Mouse (Mus musculus): ENCODE measurements around the gene Add1.
"Not testable (repeated sequence)": the region's sequence is repeated elsewhere in the genome, so short reads cannot be mapped to it uniquely, and the experiment has no call there.

The Add1 gene

DNA sequence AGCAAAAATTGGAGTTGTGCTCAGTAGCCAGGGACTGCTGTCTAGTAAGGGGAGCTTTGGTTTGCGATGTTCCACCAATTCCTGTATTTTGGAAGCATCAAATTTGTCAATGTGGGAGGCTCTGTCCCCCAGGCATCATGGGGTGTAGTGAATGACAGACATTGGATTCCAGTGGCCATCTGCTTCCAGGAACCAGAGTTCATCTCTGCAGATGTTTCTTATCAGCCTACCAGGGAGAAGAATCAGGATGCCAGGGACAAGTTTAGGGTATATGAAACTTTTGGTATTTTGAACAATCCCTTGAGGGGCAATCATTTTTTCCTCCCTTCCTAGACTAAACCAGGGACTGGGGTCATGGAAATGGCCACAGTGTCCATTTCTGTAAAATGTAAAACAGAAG lies 9.6 kb upstream of the Add1 start:
- DNase-seq, result no peak

DNA sequence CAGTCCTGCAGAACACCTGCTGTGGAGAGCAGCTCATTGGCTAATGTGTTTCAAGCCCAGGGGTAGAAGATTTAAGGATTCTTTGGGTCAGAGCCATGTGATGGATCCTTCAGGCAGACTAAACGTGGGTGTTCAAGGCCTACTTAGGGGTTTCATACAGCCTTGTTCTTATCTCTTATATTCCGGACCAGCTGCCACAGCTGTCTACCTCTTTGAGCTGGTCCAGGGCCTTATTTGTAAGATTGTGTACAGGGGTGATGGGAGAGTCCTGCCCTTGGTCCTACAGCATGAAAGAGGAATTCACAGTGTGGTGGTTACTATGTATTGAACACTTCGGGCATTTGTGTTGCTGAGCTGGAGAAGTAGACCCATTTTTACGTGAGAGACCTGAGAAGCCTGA lies 9.2 kb upstream of the Add1 start:
- DNase-seq, result no peak

DNA sequence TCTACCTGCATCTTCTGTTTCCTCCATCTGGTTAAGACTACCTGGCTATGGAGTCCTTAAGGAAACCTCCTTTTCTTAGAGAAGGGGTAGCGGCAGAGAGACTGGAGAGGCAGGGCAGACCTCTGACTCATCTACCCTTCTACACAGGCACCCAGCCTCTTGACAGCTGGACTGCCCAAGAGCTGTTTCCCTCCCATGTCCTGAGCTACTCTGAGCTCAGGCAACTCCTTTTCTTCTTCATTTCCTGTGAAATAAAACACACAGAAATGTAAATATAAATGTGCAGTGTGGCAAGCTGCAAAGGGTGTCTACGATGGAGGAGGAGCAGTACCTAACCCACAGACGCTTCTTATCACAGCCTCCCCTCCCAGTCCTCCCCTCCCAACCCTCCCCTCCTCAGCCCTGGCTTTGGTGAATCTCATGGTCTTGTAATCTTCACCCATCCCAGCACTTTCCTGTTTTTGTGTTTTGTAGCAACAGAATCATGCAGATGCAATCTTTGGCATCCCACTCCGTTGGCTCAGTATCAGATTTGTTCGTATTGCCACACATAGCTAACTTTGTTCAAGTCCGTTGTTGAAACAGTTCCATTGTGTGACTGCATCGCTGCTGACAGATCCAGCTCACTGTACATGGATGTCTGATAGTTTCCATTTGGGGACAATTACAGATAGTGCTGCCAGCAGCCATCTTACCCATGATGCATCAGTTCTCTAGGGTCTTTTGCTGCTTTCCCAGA lies 7.8 kb upstream of the Add1 start:
- no peak for DNase-seq

DNA sequence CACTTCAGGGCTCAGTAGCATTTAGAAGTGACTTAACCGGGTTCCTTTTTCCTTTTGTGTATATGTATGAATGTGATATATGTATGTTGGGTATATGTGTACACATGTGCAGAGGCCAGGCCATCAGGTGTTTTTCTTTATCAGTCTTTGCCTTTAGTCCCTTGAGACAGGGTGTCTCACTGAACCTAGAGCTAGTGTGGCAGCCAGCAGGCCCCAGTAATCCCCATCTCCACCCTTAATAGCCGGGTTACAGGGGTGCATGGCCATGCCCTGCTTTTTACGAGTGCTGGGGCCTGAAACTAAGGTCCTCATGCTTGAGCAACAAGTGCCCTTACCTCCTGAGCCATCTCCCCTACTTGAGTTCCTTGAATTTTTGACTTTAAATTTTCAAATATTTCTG lies 1.9 kb upstream of the Add1 start:
- no peak for DNase-seq

DNA sequence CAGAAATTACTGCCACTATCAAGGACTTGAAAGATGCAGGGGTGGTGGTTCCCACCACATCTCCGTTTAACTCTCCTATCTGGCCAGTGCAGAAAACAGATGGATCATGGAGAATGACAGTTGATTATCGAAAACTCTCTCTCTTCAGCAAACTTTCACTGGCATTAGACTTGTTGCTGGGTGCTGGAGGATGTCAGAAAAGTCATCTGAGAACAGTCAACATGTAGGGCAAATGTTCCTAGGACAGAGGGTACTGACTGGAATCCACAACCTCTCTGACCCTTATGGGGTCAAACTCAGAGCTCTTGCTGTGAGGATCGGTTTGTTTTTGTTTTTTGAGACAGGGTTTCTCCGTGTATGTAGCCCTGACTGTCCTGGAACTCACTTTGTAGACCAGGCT lies 896 bp upstream of the Add1 start:
- not testable (repeated sequence) for DNase-seq

DNA sequence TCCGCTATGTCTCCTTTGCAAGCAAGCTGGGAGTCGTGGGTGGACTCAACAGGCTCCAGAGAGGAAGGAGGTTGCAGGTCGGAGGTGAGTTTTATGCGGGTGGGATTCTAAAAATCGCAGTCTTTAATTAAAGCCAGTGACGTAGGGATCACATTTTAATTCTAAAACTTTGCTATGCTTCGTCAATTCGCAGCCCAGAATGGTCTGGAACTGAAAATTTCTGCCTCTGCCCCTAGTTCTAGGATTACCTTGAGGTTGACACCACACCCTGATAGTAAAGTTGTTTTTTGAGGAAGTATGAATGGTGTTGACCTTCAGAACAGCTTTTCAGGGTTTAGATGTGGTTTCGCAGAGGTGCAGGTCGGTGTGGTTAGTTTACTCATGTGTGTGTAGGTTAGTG lies 1.3 kb downstream of the Add1 start:
- DNase-seq, result no peak

DNA sequence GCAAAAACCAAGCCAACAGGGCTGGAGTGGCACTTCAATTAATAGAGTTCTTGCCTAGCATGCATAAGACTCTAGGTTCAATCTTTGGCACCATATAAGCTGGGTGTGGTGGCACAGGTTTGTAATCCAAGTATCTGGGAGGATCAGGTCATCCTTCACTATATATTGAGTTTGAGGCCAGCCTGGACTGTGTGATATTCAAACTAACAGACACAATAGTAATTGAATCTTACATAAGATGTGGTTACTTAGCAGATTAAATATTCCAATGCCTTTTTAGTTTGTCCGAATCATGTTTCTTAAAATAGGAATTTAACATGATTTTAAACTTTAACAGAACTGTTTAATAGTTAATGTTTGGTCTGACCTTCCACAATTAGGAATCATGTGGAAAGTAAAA lies 2.8 kb downstream of the Add1 start:
- no peak for DNase-seq

DNA sequence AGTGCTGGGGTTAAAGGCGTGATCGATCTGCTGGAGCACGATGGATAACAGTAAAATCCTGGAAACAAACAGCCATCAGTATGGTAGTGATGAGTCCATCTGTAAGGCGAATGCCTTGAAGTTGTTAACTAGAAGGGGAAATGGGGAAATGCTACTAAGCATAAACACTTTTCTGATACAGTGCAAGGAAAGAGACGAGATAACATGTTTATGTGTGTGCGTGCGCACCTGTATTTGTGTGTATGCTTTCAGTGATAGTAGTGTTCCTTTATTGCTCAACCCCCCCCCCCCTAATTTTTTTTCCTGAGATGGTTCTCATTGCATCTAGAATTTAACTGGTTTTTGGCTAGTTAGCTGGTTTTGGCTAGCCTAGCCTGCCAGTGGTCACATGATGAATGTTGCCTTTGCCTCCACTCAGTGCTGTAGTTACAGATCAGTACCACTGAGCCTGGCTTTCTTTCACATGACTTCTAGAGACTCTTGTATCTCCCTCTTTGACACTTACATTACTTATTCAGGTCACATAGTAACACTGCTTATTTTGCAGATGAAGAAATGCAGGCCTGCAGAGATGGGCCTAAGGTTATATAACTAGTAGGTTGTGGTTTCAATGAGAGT lies 4.7 kb downstream of the Add1 start:
- no peak for DNase-seq

DNA sequence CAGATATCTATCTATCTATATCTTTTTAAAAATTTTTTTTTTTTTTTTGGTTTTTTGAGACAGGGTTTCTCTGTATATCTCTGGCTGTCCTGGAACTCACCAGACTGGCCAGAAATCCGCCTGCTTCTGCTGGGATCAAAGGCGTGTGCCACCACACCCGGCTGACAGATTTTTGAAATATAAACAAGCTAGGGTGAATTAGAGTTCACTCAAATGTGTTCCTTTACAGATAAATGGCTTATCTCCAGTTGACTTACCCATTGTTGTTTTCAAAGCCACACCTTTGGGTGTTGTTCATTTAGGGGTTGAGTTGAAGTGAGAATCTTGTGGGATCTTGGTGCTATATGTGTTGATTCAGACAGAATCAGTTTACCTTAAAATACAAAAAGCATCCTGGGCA lies 5.9 kb downstream of the Add1 start:
- no peak for DNase-seq

DNA sequence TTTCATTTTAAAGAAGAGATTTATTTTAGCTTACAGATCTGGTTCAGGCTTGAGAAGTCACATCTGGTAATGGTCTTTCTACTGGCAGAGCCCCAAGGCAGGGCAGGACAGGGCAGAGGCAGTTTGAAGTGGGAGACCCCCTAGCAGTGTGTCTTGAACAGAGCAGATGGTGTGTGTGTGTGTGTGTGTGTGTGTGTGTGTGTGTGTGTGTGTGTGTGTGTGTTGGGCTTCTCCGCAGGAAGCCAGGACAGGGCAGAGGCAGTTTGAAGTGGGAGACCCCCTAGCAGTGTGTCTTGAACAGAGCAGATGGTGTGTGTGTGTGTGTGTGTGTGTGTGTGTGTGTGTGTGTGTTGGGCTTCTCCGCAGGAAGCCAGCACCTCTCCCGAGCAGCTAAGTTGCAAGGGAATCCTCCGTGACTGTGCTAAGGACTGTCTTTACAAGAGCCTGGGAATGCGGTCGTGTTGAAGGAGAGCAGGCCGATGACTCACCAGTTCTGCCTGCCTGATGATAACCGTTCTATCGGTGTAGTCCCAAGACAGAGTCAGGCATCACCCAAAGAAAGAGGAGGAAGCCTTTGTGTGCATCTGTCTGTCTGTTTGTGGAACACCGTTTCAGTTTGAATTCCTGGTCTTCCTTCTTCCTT lies 8.3 kb downstream of the Add1 start:
- peak; percentile 39 to 41 for DNase-seq

DNA sequence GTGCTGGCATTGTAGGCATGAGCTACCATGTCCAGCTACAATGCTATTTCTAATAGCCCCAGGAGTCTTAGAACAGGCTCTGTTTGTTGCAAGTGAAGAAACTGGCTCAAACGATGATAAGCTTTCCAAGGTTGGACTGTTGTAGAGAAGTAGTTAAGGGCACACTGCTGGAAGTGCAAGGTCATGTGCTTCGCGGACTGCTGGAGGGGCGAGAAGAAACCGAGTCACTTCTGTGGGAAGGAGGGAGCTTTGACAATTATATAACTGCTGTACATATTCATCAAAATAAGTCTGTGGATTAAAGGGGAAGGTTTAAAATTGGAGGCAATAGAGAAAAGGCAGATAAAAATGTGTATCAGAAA lies 8.8 kb downstream of the Add1 start:
- DNase-seq, result no peak

DNA sequence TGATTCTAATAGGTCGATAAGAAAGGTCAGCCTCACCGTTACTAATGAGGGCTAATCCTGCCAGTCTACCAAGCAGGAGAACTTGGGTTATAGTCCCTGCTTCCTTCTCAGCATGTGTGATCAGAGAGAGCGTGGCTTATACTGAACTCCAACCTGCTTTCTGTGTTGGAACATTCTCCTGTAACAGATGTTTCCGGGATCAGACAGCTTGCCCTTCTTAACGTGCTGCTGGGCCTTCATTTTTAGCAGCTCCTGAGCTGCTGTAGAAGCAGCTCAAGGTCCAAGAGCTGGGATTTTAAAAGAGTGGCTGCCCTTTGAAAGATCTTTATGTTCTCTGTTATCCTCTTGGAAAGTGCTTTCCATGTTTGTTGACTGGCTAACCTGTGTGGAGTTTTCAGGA lies 11.8 kb downstream of the Add1 start:
- no peak for DNase-seq

DNA sequence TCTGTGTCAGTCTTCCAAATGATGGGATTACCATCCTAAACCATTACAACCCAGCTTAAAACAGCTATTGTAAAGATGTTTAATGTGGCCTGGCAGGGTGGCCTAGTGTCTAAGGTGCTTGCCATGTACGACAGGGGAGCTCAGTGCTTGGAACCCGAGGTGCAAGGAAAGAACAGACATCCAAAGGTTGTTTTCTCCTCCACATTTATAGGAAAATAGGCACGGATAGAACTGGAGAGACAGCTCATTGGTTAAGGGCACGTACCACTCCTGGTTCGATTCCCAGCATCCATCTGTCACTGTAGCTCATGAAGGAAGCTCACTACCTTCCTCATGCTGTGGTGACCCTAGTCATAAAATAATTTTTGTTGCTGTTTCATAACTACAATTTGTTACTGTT lies 14.4 kb downstream of the Add1 start:
- no peak for DNase-seq

DNA sequence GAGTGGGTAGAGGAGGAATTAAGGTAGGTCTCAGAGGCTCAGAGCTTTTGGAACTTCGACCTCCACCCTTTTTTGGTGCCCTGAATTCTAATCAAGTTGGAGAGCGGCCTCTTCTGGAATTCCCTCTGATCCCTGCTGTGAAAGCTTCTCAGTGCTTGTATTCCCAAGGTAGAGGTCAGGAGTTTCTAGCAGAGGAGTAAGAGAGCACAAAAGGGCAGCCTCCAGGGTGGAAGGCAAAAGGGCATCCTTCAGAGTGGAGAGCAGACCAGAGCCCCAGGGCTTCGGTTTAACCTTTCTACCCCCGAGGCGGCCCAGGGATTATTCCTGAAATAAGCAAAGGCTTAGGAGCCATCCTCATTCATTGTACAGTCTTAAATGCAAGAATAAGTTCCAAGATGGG lies 16.6 kb downstream of the Add1 start:
- no peak for DNase-seq

DNA sequence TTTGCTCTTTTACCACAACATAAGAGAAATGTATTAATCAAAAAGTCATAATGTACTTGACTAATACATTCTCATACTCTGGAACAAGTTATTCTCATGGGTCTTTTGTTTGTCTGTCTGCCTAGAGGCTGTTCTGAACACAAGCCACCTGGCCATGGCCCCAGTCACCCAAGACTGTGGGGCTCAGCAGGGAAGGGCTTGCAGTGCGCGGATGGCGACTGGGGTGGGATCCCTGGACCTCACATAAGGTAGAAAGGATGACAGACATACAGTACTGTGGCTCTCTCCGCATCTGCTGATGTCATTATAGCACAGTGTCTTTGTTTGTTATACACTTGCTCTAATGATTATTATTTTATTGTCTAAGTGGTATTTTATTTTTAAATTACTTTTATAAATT lies 17.2 kb downstream of the Add1 start:
- no peak for DNase-seq

DNA sequence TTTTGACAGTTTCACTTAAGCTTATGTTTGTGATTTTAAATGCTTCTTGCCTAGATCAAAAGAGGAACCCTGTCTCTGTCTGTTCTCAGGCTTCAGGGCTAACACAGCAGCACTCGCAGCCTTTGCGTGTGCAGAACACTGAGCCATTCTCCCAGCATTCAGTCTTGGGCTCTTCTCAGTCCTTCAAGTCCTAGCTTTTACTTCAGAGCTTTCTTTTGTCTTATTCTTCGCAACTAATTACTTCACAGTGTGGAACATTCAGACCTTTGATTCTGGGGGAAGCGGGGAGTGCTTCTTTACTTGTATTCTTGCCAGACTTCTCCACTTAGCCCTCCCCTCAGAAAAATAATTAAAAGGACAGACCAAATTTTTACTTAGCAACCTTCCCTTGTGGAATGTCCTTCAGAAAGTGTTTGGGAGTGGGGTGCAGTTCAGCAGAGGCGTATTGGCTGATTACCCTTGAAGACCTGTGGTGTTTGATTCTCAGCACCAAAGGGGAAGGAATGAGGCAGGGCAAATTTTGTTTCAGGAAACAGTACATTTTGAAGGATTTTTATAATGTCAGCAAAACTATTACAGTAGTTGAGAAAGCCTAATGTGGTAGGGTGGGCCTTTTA lies 18.0 kb downstream of the Add1 start:
- DNase-seq, result no peak

DNA sequence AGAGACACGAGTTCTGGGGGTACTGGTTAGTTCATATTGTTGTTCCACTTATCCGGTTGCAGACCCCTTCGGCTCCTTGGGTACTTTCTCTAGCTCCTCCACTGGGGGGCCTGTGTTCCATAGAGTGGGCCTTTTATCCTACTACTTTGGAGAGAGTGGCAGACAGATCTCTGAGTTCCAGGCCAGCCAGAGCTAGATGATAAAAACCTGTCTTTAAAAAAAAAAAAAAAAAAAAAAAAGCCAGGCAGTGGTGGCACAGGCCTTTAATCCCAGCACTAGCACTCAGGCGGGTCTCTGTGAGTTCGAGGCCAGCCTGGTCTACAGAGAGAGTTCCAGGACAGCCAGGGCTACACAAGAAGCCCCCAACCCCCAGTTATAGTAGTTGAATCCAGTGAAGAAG lies 18.8 kb downstream of the Add1 start:
- not testable (repeated sequence) for DNase-seq

DNA sequence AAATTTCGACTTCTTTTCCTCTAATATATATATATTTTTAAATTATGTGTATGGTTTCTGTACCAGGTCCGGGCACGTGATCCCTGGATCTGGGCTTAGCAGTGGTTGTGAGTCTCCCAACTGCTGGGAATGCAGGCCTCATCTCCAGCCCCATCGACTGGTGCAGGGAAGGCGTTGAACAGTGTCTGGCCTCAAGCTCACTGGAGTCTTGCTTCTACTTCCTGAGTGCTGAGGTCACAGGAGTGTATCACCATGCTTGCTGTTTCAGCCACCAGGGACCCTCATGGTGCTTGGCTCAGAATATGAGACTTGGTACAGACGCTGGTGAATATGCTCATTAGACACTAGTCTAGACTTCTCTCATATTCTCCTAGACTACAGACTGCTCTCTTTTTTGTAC lies 19.2 kb downstream of the Add1 start:
- DNase-seq, result no peak

DNA sequence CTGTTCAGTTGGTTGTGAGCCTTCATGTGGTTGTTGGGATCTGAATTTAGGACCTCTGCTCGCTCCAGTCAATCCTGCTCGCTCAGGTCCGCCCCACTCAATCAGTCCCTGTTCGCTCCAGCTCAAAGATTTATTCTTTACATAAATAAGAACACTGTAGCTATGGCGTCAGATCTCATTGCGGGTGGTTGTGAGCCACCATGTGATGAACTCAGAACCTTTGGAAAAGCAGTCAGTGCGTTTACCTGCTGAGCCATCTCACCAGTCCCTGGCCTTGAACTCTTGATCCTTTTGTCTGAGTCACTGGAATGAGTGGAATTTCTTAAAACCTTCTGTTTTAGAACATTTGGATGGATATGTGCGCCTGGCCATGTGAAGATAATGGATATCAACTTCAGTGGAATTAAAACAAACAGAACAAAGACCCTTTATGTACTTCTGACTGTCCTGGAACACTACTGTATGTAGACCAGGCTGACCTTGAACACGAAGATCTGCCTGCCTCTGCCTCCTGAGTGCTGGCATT lies 19.8 kb downstream of the Add1 start:
- DNase-seq, result no peak

DNA sequence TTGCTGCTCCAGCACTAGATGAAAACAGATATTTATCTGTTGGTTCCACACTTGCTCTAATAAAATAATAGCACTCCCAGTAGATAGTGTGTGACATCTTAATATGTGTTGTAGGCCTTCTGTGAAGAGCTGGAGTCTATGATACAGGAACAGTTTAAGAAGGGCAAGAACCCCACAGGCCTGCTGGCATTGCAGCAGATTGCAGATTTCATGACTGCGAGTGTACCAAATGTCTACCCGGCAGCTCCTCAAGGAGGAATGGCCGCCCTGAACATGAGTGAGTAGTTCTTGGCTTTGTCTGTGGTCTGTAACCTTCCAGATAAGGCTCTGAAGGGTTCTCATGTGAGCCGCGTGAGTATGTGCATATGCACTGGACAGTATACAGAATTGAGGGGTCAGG lies 31.1 kb downstream of the Add1 start:
- DNase-seq, result no peak

DNA sequence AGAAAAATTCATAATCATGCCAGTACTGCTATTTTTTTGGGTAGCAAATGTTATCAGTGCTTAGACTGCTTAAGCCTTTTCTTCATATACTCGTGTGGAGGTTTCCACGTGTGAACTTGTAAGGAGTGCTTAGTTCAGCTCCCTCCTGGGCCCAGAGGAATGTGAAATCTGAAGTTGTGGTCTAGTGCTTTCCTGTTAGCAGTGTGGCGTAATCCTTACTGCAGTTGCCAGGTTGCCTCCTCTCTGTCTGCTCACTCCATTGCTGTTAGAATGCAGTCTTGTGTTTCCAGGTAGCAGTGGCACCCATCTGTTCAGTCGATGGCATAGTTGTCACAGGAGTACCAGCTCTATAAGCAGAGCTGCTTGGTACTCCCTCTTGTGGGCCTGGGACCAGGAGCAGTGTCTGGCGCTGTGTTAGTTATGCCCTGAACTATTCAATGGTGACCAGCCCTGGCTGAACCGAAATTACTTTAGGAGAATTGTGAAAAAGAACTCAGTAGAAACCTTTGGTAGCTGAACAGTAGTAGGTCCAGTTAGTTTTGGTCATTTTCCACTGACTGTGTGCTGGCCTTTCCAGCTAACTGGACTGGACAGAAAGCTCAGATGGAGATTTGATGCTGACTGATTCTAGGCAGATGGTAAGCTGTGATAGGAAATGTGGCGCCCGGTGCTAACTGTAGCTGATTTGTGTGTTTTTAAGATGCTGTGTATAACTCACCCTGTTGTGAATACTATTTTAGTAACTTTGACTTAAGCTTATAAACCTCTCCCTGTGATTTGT lies 33.8 kb downstream of the Add1 start:
- DNase-seq, result peak; percentile 56 to 64

DNA sequence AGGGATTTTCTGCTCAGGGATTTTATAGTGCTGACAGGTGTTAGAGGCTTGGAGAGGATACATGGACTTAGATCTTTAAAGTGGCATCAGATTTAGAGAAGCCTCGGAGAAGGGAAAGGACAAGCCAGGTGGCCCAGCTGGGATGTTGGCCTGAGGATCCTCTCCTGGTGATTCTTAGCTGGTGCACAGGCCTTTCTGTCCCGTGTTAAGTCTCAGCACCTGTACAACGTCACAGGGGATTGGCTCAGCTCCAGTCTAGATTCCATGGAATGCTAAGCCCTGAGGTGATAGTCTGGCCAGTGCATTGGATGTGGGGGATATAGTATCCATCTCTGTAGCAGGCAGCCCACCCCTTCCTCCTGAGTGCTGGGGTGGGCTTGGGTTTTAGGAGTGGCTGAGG lies 34.8 kb downstream of the Add1 start:
- DNase-seq, result peak; percentile 38 to 48

DNA sequence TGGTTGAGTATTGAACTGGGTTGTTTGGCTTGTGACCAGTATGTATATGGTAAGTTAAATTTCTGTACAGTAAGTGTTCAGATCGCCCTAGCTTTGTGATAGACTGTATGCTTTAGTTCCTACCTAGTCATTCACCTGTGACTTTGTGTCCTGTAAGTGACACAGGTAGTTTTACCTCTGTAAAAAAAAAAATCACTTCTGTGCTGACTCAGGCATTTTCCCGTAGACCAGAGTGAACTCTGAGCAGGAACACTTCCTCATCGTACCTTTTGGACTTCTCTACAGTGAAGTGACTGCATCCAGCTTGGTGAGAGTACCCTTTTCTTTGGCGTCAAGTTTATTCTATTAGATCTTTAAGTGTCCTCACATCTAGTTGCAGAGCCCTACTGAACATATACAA lies 36.5 kb downstream of the Add1 start:
- DNase-seq, result no peak

Measured in cerebellum, adult 18-20 months (tissue).